Mouse (Mus musculus) forebrain, embryonic 15.5 days (tissue): ENCODE data around the gene Cnih4. TPM values are rescaled to one million over a fixed set of nuclear protein-coding genes. Genes with fewer than 3 reads are reported as not detected.

Source experiments
- ATAC-seq: fragments of 200-750 bp; cut with Nextera tagmentation; replicated peaks from 2 replicates; pipeline ENCODE4 v1.8.0; 2017; ENCODE audit warnings: mild to moderate bottlenecking, moderate TSS enrichment, moderate library complexity
- H3K27ac ChIP-seq: fragments of 300-500 bp; sonication (generic); replicated peaks from 2 replicates; pipeline ENCODE4 v1.5.1; 2015; ENCODE audit warnings: mild to moderate bottlenecking, inconsistent platforms
- H3K27me3 ChIP-seq: fragments of 300-500 bp; sonication (generic); 2 replicates; pipeline ENCODE4 v1.6.1; 2015; ENCODE audit warnings: inconsistent platforms
- H3K36me3 ChIP-seq: fragments of 300-500 bp; sonication (generic); 2 replicates; pipeline ENCODE4 v1.6.1; 2015; ENCODE audit warnings: mild to moderate bottlenecking, inconsistent platforms
- H3K4me1 ChIP-seq: fragments of 300-500 bp; sonication (generic); 2 replicates; pipeline ENCODE4 v1.6.1; 2015; ENCODE audit warnings: inconsistent platforms
- H3K4me2 ChIP-seq: fragments of 300-500 bp; sonication (generic); replicated peaks from 2 replicates; pipeline ENCODE4 v1.6.1; 2015; ENCODE audit warnings: mild to moderate bottlenecking, inconsistent platforms
- H3K4me3 ChIP-seq: fragments of 300-500 bp; sonication (generic); 2 replicates; pipeline ENCODE4 v1.5.1; 2015; ENCODE audit warnings: mild to moderate bottlenecking, inconsistent platforms
- H3K9ac ChIP-seq: fragments of 300-500 bp; sonication (generic); replicated peaks from 2 replicates; pipeline ENCODE4 v1.6.1; 2015; ENCODE audit warnings: mild to moderate bottlenecking, inconsistent platforms
- H3K9me3 ChIP-seq: fragments of 300-500 bp; sonication (generic); 2 replicates; pipeline ENCODE4 v1.6.1; 2016; ENCODE audit warnings: inconsistent platforms
- WGBS: fragments of 180-500 bp; shearing (Covaris S2); methylation state at CpG from one replicate; pipeline ENCODE4 v1.1.7; 2015; ENCODE audit warnings: mixed read lengths; 5-methylcytosine and 5-hydroxymethylcytosine counted together
- polyA plus RNA-seq: library from polyadenylated mRNA; unstranded; fragments of >200 nt; fragmentation: Nextera tagmentation; extraction: Ambion mirVana; gene quantifications from 2 replicates; pipeline ENCODE4 v1.2.1, GENCODE M21; 2015

Cnih4 gene
- polyA plus RNA-seq: 72.2 and 78.9 TPM in 2 replicates

DNA sequence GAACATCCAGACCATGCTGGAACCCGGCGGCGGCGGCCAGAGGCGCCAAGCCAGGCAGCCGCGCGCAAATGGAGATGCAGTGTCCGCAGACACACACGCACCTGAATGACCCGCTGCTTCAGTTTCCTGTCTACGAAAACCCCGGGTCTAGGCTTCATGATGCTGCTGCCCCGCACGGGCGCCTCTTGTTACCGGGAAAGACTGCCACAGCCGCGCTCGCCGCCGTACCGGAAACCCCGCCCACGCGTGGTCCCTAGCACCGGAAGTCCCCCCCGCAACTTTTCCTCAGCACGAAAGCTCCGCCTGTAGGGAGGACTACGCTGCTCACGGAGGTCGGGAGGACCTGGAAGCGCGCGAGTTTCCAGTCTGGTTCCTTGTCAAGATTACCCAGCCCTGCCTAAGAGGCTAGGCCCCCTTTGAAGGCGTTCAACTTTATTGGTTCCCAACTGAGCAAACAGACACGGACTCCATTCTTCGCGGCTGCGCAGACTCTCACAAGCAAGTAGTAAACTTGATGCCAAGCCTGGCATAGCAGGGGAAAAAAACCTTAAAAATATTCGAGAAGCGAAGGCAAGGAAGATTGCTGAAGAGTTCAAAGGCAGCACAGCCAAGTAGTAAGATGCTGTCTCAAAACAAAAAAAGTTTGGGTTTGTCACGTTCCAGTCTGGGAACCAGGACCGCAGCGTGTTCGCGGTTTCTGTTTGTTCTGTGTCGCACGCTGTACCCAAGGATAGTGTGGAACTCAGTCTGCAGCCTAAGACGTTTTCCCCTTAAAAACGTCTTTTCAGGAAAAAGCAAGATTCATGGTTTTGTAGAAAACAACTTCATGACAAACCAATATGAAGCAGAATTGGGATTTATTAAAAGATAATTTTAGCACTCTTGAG, at the start of gene Cnih4, which contains the start of gene Nvl:
Cnih4 (plus strand) TSS at position 744 of the 887 bp plus-strand sequence.
Nvl (minus strand) TSS at position 255 of the 887 bp plus-strand sequence.
- H3K4me1 ChIP-seq: peaks cover 32% of the 10 kb centered on the region
- H3K4me3 ChIP-seq: peak within 1 kb of the TSS; percentile 75
- under 1% methylated on average over 52 of the region's 52 CpGs for WGBS
- peak within 1 kb of the TSS; percentile 70 for H3K9ac ChIP-seq
- H3K4me2 ChIP-seq: peak within 1 kb of the TSS; percentile 59
- no peaks in the 10 kb centered on the region for H3K27me3 ChIP-seq
- peaks cover 21% of the 10 kb centered on the region for H3K36me3 ChIP-seq
- H3K27ac ChIP-seq: peak within 1 kb of the TSS; percentile 79
- no peaks in the 10 kb centered on the region for H3K9me3 ChIP-seq
- peak; percentile 100 for ATAC-seq

DNA sequence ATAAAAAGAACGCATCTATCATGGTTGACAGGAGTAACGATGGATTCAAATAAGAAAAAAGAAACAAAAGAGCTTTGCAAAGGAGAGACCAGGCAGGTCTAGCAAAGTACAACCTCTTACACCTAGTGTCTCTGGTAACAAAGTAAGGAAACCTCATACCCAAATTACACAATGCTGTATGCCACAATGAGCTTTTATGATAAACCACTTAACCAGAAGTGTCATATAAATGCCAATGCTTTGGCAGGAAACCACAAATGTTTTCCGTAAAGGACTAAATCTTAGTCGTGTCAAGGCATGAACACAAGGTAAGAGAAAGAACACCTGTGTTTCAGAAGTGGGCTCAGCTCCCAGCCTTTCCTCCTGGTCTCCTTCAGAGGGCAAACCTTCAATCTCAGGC, 27.4 kb upstream of the Cnih4 start:
- Histone ChIP-seq H3K36me3 (peaks cover 62% of the 10 kb centered on the region), H3K27ac (no peak overlapping the region), H3K4me2 (no peak overlapping the region), H3K27me3 (no peaks in the 10 kb centered on the region), H3K9ac (no peak overlapping the region), H3K4me1 (no peaks in the 10 kb centered on the region), H3K9me3 (no peaks in the 10 kb centered on the region), H3K4me3 (no peak overlapping the region)
- 93% methylated on average over 4 of the region's 4 CpGs for WGBS
- no peak for ATAC-seq

DNA sequence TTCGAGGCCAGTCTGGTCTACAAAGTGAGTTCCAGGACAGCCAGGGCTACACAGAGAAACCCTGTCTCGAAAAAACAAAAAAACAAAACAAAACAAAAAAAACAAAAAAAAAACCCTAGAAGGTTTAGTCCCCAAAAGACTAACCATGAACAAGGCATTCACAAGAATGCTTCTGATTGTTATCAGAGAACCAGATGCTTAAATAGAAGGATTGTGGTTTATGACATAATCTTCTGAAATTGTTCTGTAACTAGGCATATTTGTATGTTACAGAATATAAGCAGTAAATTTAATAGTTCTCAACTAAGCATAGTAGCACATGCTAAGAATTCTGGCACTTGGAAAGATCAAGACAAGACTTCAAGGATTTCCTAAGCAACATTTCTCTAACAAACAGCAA, 20.3 kb upstream of the Cnih4 start:
- ATAC-seq: no peak
- H3K36me3 ChIP-seq: peaks cover 73% of the 10 kb centered on the region
- H3K4me2 ChIP-seq: no peak overlapping the region
- H3K9me3 ChIP-seq: no peaks in the 10 kb centered on the region
- H3K27me3 ChIP-seq: no peaks in the 10 kb centered on the region
- H3K9ac ChIP-seq: no peak overlapping the region
- no peaks in the 10 kb centered on the region for H3K4me1 ChIP-seq
- no peak overlapping the region for H3K27ac ChIP-seq
- H3K4me3 ChIP-seq: no peak overlapping the region
- WGBS: 81% methylated on average over 2 of the region's 2 CpGs

DNA sequence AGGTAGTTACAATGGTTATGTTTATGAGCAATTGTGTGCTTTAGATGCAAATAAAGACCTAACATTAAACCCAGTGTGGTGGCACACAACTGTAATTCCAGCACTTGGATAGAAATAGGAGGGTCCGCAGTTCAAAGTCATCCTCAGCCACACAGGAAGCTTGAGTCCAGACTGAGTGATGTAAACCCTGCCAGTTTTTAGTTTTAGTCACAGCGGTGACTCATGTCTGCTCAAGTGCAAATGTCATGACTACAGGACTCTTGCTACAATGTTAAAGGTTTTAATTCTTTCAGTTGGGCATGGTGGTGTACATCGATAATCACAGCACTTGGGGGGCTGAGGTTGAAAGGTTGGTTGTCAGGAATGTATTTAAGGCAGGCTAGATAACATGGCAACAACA, 18.6 kb upstream of the Cnih4 start:
- whole genome bisulfite sequencing: 98% methylated on average over 3 of the region's 3 CpGs
- ATAC-seq: no peak
- Histone ChIP-seq H3K27me3 (no peaks in the 10 kb centered on the region), H3K27ac (no peak overlapping the region), H3K4me3 (no peak overlapping the region), H3K4me2 (no peak overlapping the region), H3K36me3 (peaks cover 75% of the 10 kb centered on the region), H3K9ac (no peak overlapping the region), H3K4me1 (no peaks in the 10 kb centered on the region), H3K9me3 (no peaks in the 10 kb centered on the region)

DNA sequence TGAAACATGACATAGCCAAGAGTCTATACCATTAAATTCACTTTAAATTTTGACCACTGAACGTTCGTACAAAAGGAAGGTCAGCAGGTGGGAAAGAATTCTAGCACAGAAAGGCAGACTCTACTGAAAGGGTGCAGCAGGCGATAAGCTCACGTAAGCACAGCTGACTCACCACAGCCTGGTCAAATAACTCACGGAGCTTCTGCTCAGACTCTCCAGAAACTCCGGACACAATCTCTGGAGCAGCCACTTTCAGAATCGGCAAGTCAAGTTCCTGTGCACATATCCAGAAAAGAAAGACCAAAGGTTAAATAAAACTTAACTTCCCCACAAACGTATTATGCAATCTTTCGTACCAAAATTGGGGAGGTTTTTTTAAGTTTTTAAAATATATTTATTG, 17.7 kb upstream of the Cnih4 start:
- peaks cover 81% of the 10 kb centered on the region for H3K36me3 ChIP-seq
- ATAC-seq: no peak
- no peaks in the 10 kb centered on the region for H3K4me1 ChIP-seq

DNA sequence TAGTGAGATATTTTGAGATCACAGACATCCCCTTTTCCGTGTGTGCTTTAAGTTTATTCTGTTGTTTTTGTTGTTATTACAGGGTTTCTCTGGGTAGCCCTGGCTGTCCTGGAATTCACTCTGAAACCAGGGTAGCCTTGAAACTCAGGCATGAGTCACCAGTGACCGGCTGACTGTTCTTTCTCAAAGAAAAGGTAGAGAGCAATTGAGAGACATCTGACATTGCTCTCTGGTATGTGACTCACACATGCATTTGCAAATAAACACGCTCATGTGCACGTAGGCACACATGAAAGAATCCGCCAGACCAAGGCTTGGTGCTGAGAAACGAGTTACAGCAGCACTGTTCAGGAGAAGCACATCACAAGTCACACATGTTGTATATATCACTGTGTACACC, 12.6 kb upstream of the Cnih4 start:
- Histone ChIP-seq H3K9ac (no peak overlapping the region), H3K4me3 (no peak overlapping the region), H3K4me1 (no peaks in the 10 kb centered on the region), H3K27ac (no peak overlapping the region), H3K27me3 (no peaks in the 10 kb centered on the region), H3K36me3 (peaks cover 82% of the 10 kb centered on the region), H3K4me2 (no peak overlapping the region), H3K9me3 (no peaks in the 10 kb centered on the region)
- ATAC-seq: no peak
- 88% methylated on average over 6 of the region's 6 CpGs for WGBS

More for the DNA sequence above, 17.7 kb upstream of the Cnih4 start:
- H3K27ac ChIP-seq: no peak overlapping the region
- WGBS: 93% methylated on average over 9 of the region's 9 CpGs
- H3K27me3 ChIP-seq: no peaks in the 10 kb centered on the region
- H3K4me3 ChIP-seq: no peak overlapping the region
- no peaks in the 10 kb centered on the region for H3K9me3 ChIP-seq
- no peak overlapping the region for H3K4me2 ChIP-seq
- no peak overlapping the region for H3K9ac ChIP-seq

DNA sequence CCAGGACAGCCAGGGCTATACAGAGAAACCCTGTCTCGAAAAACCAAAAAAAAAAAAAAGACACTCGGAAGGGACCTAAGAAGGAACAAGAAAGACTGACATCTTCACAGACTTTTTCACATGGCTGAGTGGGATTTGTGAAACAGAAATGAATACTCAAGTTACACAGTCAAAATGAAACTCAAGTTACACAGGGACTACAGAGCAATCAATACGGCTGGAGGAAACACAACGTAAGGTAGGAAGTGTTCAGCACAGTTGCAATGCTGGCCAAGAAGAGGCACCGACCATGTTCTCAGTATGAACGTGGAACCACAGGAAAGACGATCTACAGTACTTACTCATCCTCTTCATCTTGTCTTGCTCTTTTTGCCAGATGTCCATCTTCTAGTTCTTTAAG, 5.8 kb upstream of the Cnih4 start:
- Histone ChIP-seq H3K36me3 (peaks cover 59% of the 10 kb centered on the region), H3K9ac (no peak overlapping the region), H3K9me3 (no peaks in the 10 kb centered on the region), H3K27ac (no peak overlapping the region), H3K4me2 (no peak overlapping the region), H3K4me1 (peaks cover 11% of the 10 kb centered on the region), H3K27me3 (no peaks in the 10 kb centered on the region), H3K4me3 (no peak overlapping the region)
- 92% methylated on average over 7 of the region's 7 CpGs for WGBS
- no peak for ATAC-seq

DNA sequence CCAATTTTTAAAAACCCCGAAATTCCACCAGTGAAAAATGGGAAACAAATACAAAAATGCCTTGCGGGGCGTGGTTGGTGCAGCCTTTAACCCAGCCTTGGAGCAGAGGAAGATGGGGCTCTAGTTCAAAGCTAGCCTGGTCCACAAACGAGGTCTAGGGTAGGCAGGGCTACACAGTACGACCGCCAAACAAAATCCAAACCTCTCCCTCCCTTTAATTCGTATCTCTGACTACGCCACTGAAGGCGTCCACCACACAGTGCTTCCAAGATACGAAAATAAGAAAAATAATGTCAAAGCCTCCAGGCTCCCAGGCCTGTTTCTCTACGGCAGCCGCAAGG, 914 bp upstream of the Cnih4 start:
- Histone ChIP-seq H3K4me3 (peak overlapping the region; percentile 75), H3K9ac (peak overlapping the region; percentile 70), H3K4me2 (peak overlapping the region; percentile 59), H3K36me3 (peaks cover 24% of the 10 kb centered on the region), H3K4me1 (peaks cover 32% of the 10 kb centered on the region), H3K27me3 (no peaks in the 10 kb centered on the region), H3K9me3 (no peaks in the 10 kb centered on the region), H3K27ac (peak overlapping the region; percentile 79)
- no peak; the same call in 1 of the 2 replicates for ATAC-seq
- under 1% methylated on average over 12 of the region's 12 CpGs for WGBS

DNA sequence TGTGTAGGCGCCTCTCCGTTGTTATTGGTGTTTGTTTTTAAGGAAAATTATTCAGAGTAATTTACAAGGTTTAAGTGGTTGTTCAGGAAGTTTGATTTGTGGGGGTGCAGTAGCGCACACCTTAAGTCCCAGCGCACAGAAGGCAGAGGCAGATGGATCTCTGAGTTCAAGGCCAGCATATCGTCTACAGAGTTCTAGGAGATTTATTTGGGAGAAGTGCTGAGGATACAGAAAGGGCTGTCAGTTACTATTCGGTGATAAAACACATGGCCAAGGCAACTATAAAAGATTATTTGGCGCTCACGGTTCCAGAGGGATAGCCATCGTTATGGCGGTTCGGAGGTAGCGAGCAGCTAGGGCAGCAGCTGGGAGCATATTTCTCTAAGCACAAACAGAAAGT, 473 bp downstream of the Cnih4 start:
- peak overlapping the region; percentile 79 for H3K27ac ChIP-seq
- WGBS: 13% methylated on average over 12 of the region's 12 CpGs
- peak overlapping the region; percentile 52 for H3K4me2 ChIP-seq
- no peaks in the 10 kb centered on the region for H3K27me3 ChIP-seq
- H3K9me3 ChIP-seq: no peaks in the 10 kb centered on the region
- H3K4me3 ChIP-seq: peak overlapping the region; percentile 75
- peaks cover 15% of the 10 kb centered on the region for H3K36me3 ChIP-seq
- ATAC-seq: no peak
- H3K9ac ChIP-seq: peak overlapping the region; percentile 45
- peaks cover 32% of the 10 kb centered on the region for H3K4me1 ChIP-seq

DNA sequence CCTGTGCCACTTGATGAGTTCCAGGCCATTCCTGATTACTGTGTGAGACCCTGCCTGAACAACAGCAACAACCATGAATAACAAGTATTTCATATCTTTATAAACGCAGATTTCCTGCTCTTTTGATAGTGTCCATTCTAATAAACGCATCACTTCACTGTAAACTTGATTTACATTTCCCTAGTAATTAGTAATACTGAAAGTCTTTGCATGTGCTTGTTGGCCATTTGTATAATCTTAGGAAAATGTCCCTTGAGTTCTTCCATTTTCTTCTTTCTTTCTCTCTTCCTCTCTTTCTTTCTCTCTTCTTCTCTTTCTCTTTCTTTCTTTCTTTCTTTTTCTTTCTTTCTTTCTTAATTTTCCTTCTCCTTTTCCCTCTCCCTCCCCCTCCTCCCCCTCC, 1.7 kb downstream of the Cnih4 start:
- Histone ChIP-seq H3K27ac (no peak overlapping the region), H3K27me3 (no peaks in the 10 kb centered on the region), H3K4me3 (no peak overlapping the region), H3K4me2 (no peak overlapping the region), H3K9me3 (no peaks in the 10 kb centered on the region), H3K4me1 (peaks cover 32% of the 10 kb centered on the region), H3K36me3 (peaks cover 4% of the 10 kb centered on the region; the same call in 1 of the 2 replicates), H3K9ac (no peak overlapping the region)
- WGBS: 89% methylated on average over 2 of the region's 2 CpGs
- ATAC-seq: no peak

DNA sequence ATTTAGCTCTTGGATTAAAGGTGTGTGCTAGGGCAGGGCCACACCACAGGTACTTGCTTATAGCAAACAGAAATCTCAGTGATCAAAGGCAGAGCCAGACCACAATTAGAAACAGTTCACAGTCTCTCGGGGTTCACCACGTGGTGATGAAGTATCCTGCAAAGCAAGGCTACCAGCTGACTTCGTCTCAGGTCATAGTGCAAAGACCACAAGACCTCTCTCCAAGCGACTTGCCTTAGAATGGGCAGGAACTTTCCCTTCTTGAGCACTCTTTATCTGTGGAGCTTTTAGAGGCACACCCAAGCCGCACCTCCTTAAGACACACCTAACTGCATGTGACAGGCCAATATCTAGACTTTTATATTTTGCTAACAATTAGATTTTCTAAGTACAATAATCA, 4.0 kb downstream of the Cnih4 start:
- H3K27ac ChIP-seq: no peak overlapping the region
- no peak overlapping the region for H3K9ac ChIP-seq
- H3K9me3 ChIP-seq: no peaks in the 10 kb centered on the region
- H3K36me3 ChIP-seq: no peaks in the 10 kb centered on the region
- no peak overlapping the region for H3K4me2 ChIP-seq
- no peaks in the 10 kb centered on the region for H3K27me3 ChIP-seq
- no peak overlapping the region for H3K4me3 ChIP-seq
- 78% methylated on average over 5 of the region's 5 CpGs for WGBS
- H3K4me1 ChIP-seq: peaks cover 40% of the 10 kb centered on the region
- no peak for ATAC-seq

DNA sequence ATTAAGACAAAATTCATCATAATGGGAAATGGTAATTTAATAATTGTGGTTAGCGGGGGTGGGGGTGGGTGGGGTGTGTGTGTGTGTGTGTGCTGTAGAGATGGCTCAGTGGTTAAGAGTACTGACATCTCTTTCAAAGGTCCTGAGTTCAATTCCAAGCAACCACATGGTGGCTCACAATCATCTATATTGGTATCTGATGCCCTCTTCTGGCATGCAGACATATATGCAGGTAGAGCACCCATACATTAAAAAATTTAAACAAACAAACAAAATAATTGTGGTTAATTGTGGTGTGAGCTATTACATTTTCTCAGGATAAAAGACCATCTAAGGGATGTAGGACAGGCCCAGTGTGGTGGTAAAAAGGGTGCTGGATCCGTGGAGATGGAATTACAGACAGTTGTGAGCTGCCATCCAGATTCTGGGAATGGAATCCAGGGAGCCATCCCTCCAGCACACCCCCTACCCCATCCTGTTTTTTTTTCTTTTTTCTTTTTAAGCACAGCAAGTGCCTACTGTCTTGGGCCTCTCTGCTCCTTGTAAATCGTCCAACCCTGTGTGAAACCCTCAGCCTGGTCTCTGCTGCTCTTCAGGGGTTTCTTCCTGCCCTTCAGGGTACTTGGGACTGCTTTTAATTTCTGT, 5.0 kb downstream of the Cnih4 start:
- H3K27me3 ChIP-seq: no peaks in the 10 kb centered on the region
- no peak overlapping the region for H3K9ac ChIP-seq
- no peak overlapping the region for H3K27ac ChIP-seq
- no peak for ATAC-seq
- no peak overlapping the region for H3K4me2 ChIP-seq
- no peaks in the 10 kb centered on the region for H3K9me3 ChIP-seq
- H3K36me3 ChIP-seq: peaks cover 7% of the 10 kb centered on the region
- peaks cover 40% of the 10 kb centered on the region for H3K4me1 ChIP-seq
- H3K4me3 ChIP-seq: no peak overlapping the region
- 76% methylated on average over 3 of the region's 3 CpGs for WGBS
